Mouse (Mus musculus) stomach, postnatal 0 days (tissue): ENCODE data around the gene Usp16.

Experiments used
- CTCF ChIP-seq: IDR thresholded peaks from 2 replicates; pipeline ENCODE4 v1.5.1; 2016; ENCODE audit warnings: antibody characterized with exemption, low read depth, mild to moderate bottlenecking, moderate library complexity
- EP300 ChIP-seq: optimal IDR thresholded peaks from 2 replicates; pipeline ENCODE3; 2016; ENCODE audit warnings: antibody characterized with exemption

DNA sequence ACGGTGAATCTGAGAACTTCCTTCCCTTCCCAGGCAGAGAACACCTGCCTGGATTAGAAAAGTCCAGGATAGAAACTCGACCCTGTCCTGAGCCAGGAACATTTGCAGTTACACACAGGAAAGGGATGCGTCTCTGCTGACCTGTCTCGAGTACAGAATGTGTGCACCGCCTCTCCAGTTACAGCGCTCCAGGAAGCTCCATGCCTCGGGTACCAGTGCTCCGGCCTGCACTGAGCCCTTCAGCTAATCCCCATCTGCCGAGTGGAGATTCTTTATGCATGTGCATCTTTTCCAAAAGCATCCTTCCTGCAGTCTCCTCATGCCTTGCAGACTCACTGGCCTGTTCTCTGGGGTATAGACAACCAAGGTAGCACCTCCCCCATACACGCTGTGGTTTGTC, 74.3 kb downstream of the Usp16 start:
- TF ChIP-seq CTCF (no peak), EP300 (no peak)
